Mouse (Mus musculus) ES-Bruce4 (cell line): Measurements from ENCODE around the gene Mrln. TPM values are rescaled to one million over a fixed set of nuclear protein-coding genes. Genes with fewer than 3 reads are reported as not detected.
"Not testable (repeated sequence)": the region's sequence is repeated elsewhere in the genome, so short reads cannot be mapped to it uniquely, and the experiment has no call there.

ENCODE experiments used
- H3K27ac ChIP-seq: 2 replicates; pipeline ENCODE4 v1.5.1; 2012; ENCODE audit warnings: low read length, inconsistent platforms; ENCODE audit not compliant: insufficient read depth
- H3K27me3 ChIP-seq: 2 replicates; pipeline ENCODE4 v1.6.1; 2012; ENCODE audit warnings: mild to moderate bottlenecking, low read length, inconsistent platforms; ENCODE audit not compliant: control insufficient read depth, poor library complexity, insufficient read depth, severe bottlenecking
- H3K36me3 ChIP-seq: 2 replicates; pipeline ENCODE4 v1.6.1; 2012; ENCODE audit warnings: inconsistent platforms, mild to moderate bottlenecking, low read length, moderate library complexity; ENCODE audit not compliant: control insufficient read depth, poor library complexity, insufficient read depth, severe bottlenecking
- H3K4me1 ChIP-seq: one replicate; pipeline ENCODE4 v1.8.1; 2011; ENCODE audit warnings: low read length; ENCODE audit not compliant: control insufficient read depth, insufficient read depth
- H3K4me3 ChIP-seq: 2 replicates; pipeline ENCODE4 v1.5.1; 2011; ENCODE audit warnings: low read depth, mild to moderate bottlenecking, low read length
- H3K9ac ChIP-seq: 2 replicates; pipeline ENCODE4 v1.6.1; 2012; ENCODE audit warnings: low read depth, mild to moderate bottlenecking, inconsistent platforms; ENCODE audit not compliant: poor library complexity, severe bottlenecking
- H3K9me3 ChIP-seq: replicated peaks from 2 replicates; pipeline ENCODE4 v1.6.1; 2012; ENCODE audit warnings: mild to moderate bottlenecking, low read length, inconsistent platforms; ENCODE audit not compliant: control insufficient read depth, poor library complexity, insufficient read depth, severe bottlenecking
- CTCF ChIP-seq: IDR thresholded peaks from one replicate; pipeline ENCODE4 v1.8.1; 2011; ENCODE audit warnings: low read depth, low read length
- EP300 ChIP-seq: IDR thresholded peaks from 2 replicates; pipeline ENCODE4 v1.6.1; 2011; ENCODE audit warnings: low read depth, low read length; ENCODE audit not compliant: insufficient read depth
- POLR2A ChIP-seq: IDR thresholded peaks from one replicate; pipeline ENCODE4 v1.8.1; 2011; ENCODE audit warnings: low read length; ENCODE audit not compliant: insufficient read depth
- polyA plus RNA-seq: library from polyadenylated mRNA; stranded (reverse); fragments of >200 nt; gene quantifications from 2 replicates; pipeline ENCODE4 v1.2.4, GENCODE M21; 2011; ENCODE audit warnings: low read depth; ENCODE audit not compliant: missing spikeins, insufficient read depth, insufficient read length

Gene Mrln
- polyA plus RNA-seq, 1 experiment, result not detected

DNA sequence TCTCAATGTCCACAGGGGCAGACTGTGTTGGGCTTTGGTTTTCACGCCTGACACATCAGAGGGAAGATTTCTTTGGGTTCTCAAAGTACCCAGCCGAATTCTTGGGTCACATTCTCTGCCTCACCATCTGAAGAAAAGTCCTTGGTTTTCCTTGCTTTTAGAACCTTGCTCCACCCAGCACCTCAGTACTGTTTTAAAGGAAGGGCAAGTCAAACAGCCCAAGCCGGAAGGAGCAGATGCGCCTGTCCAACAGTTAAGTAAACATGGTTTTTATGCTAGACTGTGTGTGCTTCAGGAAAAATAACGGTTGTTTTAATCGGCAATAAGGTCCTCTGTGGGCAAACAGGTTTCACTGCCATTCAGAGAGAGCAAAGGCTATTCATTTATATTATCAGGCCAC lies 6.5 kb upstream of the Mrln start:
- Histone ChIP-seq H3K9ac (no peak overlapping the region), H3K27ac (no peak overlapping the region), H3K4me1 (peaks cover 2% of the 10 kb centered on the region), H3K36me3 (0 out of 2 replicates have a peak, but pooled peaks cover 3% of the 10 kb centered on the region), H3K27me3 (no peaks in the 10 kb centered on the region), H3K4me3 (no peak overlapping the region), H3K9me3 (no peaks in the 10 kb centered on the region)
- TF ChIP-seq POLR2A (no peak), EP300 (no peak), CTCF (no peak)

DNA sequence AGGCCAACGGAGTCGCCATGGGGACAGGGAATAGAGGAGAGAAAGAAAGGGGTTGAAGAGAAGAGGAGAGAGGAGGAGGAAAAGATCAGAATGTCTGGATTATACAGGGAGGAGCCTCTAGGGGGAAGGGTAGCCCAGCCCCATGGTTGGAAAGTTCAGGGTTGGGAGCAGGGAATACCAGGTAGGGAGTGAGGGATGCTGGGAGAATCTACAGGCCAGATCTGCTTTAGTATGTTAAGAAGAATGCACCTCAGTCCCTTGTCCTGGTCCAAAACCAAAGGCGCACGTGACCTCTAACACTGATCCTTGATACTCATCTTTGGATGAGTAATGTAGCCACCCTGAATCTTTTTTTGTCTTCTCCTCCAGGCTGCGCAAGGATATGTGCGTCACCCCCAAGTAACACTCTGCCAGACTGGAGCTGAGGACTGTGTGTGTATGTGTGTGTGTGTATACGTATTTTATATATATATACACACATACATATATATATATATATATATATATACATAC lies 5.5 kb upstream of the Mrln start:
- H3K4me1 ChIP-seq, result peaks cover 2% of the 10 kb centered on the region
- H3K27ac ChIP-seq, result no peak overlapping the region
- H3K9ac ChIP-seq, result no peak overlapping the region
- no peaks in the 10 kb centered on the region for H3K9me3 ChIP-seq
- no peaks in the 10 kb centered on the region for H3K27me3 ChIP-seq
- no peak overlapping the region for H3K4me3 ChIP-seq
- no peaks in the 10 kb centered on the region for H3K36me3 ChIP-seq
- TF ChIP-seq EP300 (no peak), POLR2A (no peak), CTCF (no peak)

DNA sequence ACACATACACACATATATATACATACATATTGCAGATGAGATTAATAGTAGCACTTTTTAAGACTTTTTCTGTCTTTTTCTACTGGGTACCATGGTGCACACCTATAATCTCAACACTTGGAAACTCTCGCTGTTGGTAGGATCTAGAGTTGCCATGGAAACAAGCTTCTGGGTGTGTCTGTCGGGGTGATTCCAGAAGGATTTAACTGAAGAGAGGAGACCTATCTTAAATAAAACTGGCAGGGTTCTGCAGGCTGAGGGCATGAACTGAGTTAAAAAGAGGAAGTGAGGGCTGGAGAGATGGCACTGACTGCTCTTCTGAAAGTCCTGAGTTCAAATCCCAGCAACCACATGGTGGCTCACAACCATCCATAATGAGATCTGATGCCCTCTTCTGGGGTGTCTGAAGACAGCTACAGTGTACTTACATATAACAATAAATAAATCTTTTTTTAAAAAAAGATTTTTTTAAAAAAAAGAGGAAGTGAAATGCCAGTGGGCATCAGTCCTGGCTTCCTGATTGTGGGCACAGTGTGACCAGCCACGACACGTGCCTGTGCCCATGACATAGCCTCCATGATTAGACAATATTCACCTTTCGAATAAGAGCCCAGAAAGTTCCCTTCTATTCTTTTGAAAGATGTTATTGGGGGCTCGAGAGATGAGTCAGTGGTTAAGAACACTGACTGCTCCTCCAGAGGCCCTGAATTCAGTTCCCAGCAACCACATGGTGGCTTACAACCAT lies 4.8 kb upstream of the Mrln start:
- Histone ChIP-seq H3K9me3 (no peaks in the 10 kb centered on the region), H3K36me3 (no peaks in the 10 kb centered on the region), H3K9ac (no peak overlapping the region), H3K27me3 (no peaks in the 10 kb centered on the region), H3K27ac (no peak overlapping the region), H3K4me1 (peaks cover 2% of the 10 kb centered on the region), H3K4me3 (no peak overlapping the region)
- TF ChIP-seq CTCF (no peak), POLR2A (no peak), EP300 (no peak)

DNA sequence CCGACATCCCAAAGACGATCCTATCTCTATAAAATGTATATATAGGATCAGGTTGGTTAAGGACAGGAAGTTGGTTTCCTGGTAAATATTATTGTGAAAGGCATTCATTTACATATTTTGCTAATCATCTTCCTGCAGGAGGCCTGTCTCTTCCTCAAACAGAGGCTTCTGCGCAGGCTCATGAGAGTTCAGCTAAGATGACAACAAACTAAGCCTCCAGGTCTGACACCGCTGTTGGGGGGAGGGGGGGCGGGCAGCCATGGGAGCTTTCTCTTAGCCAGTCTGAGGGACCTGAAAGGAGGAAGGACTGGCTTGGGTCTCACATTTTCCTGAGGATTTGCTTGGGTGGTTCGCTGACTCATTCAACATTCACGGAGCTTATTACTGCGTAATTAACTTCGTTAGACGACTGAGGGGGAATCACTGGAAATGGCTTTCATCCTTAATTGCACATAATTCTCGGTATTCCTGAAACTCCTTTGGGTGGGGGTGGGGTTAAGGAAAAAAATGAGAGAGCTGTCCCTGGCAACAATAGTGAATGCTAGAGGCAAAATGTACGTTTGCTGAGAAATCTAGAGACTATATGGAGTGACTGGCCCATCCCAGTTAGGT lies 3.5 kb upstream of the Mrln start:
- Histone ChIP-seq H3K4me1 (peaks cover 2% of the 10 kb centered on the region), H3K27ac (no peak overlapping the region), H3K9ac (no peak overlapping the region), H3K4me3 (no peak overlapping the region), H3K9me3 (no peaks in the 10 kb centered on the region), H3K27me3 (no peaks in the 10 kb centered on the region), H3K36me3 (no peaks in the 10 kb centered on the region)
- no peak for TF ChIP-seq CTCF
- no peak for TF ChIP-seq EP300
- TF ChIP-seq POLR2A, result no peak

DNA sequence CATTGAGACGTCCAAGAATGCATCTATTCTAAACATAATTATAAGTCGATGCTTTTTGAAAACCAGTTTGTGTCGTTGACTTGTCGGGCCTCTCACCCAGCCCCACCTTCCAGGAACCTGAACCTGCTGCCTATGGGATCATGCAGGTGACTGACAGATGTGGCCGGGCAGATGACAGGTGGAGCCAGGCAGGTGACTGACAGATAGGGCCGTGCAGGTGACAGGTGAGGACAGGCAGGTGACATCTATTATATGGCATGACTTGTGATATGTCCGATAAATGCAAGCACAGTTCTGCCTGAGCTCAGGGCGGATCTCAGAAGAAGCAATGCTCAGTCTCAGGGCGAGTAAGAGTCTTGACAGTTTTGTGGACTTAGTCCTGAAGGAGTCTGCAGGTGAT lies 6.8 kb downstream of the Mrln start:
- TF ChIP-seq EP300 (no peak), POLR2A (no peak), CTCF (no peak)
- no peak overlapping the region for H3K9ac ChIP-seq
- no peaks in the 10 kb centered on the region for H3K36me3 ChIP-seq
- no peak overlapping the region for H3K27ac ChIP-seq
- no peaks in the 10 kb centered on the region for H3K27me3 ChIP-seq
- H3K4me3 ChIP-seq, result no peak overlapping the region
- H3K9me3 ChIP-seq, result no peaks in the 10 kb centered on the region
- H3K4me1 ChIP-seq, result no peaks in the 10 kb centered on the region

DNA sequence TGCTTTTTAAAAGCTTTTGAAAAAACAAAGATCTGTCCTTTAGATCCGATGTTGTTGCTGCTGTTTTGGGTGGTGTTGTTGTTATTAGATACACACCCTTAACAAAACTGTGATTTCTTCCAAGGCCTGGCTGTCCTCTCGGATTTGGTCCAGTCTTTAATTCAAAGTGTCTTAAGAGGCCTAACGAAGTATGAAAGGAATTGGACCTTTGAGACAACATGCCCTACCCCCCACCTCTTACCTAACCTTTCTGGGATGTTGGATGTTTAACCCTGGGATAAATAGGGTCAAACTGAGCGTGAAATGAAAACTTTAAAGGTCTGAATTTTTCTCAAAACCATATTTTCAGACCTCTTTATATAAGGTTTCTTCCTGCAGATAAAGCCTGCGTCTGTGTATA lies 16.5 kb downstream of the Mrln start:
- H3K4me3 ChIP-seq, result no peak overlapping the region
- no peaks in the 10 kb centered on the region for H3K36me3 ChIP-seq
- H3K9ac ChIP-seq, result no peak overlapping the region
- no peaks in the 10 kb centered on the region for H3K9me3 ChIP-seq
- TF ChIP-seq EP300, result no peak
- TF ChIP-seq CTCF, result no peak
- TF ChIP-seq POLR2A, result no peak
- no peak overlapping the region for H3K27ac ChIP-seq
- no peaks in the 10 kb centered on the region for H3K27me3 ChIP-seq
- no peaks in the 10 kb centered on the region for H3K4me1 ChIP-seq

DNA sequence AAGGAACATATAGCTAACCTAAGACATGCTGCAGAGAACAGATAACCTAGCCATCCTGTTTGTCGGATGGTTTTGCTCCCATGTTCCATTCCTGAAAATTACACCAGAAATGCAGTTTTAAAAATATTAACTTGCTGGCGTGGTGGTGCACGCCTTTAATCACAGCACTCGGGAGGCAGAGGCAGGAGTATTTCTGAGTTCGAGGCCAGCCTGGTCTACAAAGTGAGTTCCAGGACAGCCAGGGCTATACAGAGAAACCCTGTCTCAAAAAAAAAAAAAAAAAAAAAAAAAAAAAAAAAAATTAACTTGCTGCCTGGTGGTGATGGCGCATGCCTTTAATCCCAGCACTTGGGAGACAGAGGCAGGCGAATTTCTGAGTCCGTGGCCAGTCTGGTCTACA lies 17.8 kb downstream of the Mrln start:
- not testable (repeated sequence) for H3K36me3 ChIP-seq, H3K9me3 ChIP-seq, H3K4me3 ChIP-seq, H3K9ac ChIP-seq, H3K4me1 ChIP-seq, H3K27me3 ChIP-seq, H3K27ac ChIP-seq
